Mouse (Mus musculus) gastrocnemius, postnatal 25 days (tissue): ENCODE results near the gene Dlg4. TPM values are rescaled to one million over a fixed set of nuclear protein-coding genes. Genes with fewer than 3 reads are reported as not detected.

ENCODE experiments used
- microRNA-seq, 2 experiments: library from miRNA; unstranded; fragments of <30 nt; microRNA quantifications; one replicate each; pipeline ENCODE4 v1.2.0; 2021; ENCODE audit warnings: borderline replicate concordance in 2 of 2
- total RNA-seq, 2 experiments: library from RNA; stranded (reverse); gene quantifications; 1 replicate in 1 of 2; 2 replicates in 1 of 2; pipeline ENCODE4 v1.2.3; 2021

Gene Dlg4
- total RNA-seq, 2 experiments from 2014 or later: 5.6 to 6.9 TPM

Small RNA genes within 50 kb of the gene (microRNA-seq; reads per million reads assigned to microRNA genes)
- gene Gm44349 (0 reads per million in 2 experiments), gene Mir324 (728 to 785 reads per million in 2 experiments)

Other genes with a start within 250 kb of the Dlg4 start
- gene Chrnb1, start 221.0 kb upstream of the Dlg4 start, total RNA-seq: 10 to 100 TPM; 36.2 to 53.1 TPM
- gene Fgf11, start 215.1 kb upstream of the Dlg4 start, total RNA-seq: 1 to 10 TPM; 6.3 to 6.7 TPM
- gene Tmem102, start 211.3 kb upstream of the Dlg4 start, total RNA-seq: under 1 TPM; 0.18 to 0.35 TPM
- not detected for gene Gm39566, start 201.6 kb upstream of the Dlg4 start, total RNA-seq
- gene Spem2, start 198.5 kb upstream of the Dlg4 start, total RNA-seq: not detected
- gene Spem1, start 194.8 kb upstream of the Dlg4 start, total RNA-seq: not detected
- 1 to 10 TPM; 3.1 to 3.9 TPM for gene Nlgn2, start 179.2 kb upstream of the Dlg4 start, total RNA-seq
- 100 to 1,000 TPM; 126 to 144 TPM for gene Tmem256, start 178.4 kb upstream of the Dlg4 start, total RNA-seq
- gene Plscr3, start 170.6 kb upstream of the Dlg4 start, total RNA-seq: 10 to 100 TPM; 10.8 to 13.7 TPM
- under 1 TPM in 1 of 2 experiments, not detected in 1; 0.11 TPM for gene Tnk1, start 158.2 kb upstream of the Dlg4 start, total RNA-seq
- not detected for gene Tmem95, start 138.9 kb upstream of the Dlg4 start, total RNA-seq
- 1 to 10 TPM; 1.7 to 2.2 TPM for gene Kctd11, start 135.5 kb upstream of the Dlg4 start, total RNA-seq
- gene Acap1, start 121.4 kb upstream of the Dlg4 start, total RNA-seq: under 1 TPM; 0.26 to 0.38 TPM
- gene 2810408A11Rik, start 116.0 kb upstream of the Dlg4 start, total RNA-seq: not detected
- 10 to 100 TPM; 25.4 to 26.0 TPM for gene Neurl4, start 115.9 kb upstream of the Dlg4 start, total RNA-seq
- 10 to 100 TPM; 34.6 to 35.2 TPM for gene Gps2, start 103.1 kb upstream of the Dlg4 start, total RNA-seq
- gene Eif5a, start 95.0 kb upstream of the Dlg4 start, total RNA-seq: 100 to 1,000 TPM; 417 to 422 TPM
- 10 to 100 TPM; 10.4 to 10.9 TPM for gene Ybx2, start 81.1 kb upstream of the Dlg4 start, total RNA-seq
- gene Slc2a4, start 68.8 kb upstream of the Dlg4 start, total RNA-seq: 100 to 1,000 TPM; 306 to 340 TPM
- gene Cldn7, start 52.2 kb upstream of the Dlg4 start, total RNA-seq: under 1 TPM in 1 of 2 experiments, not detected in 1; 0.91 TPM
- gene Ctdnep1, start 35.8 kb upstream of the Dlg4 start, total RNA-seq: 100 to 1,000 TPM; 195 to 205 TPM
- gene Elp5, start 34.4 kb upstream of the Dlg4 start, total RNA-seq: 10 to 100 TPM; 37.0 to 44.2 TPM
- gene Gabarap, start 25.8 kb upstream of the Dlg4 start, total RNA-seq: 100 to 1,000 TPM; 148 to 170 TPM
- gene Phf23, start 21.2 kb upstream of the Dlg4 start, total RNA-seq: 10 to 100 TPM; 15.0 to 16.1 TPM
- gene Dvl2, start 16.3 kb upstream of the Dlg4 start, total RNA-seq: 1 to 10 TPM; 3.7 to 4.1 TPM
- 100 to 1,000 TPM; 342 to 380 TPM for gene Acadvl, start 1.5 kb upstream of the Dlg4 start, total RNA-seq
- not detected for gene Asgr1, start 37.1 kb downstream of the Dlg4 start, total RNA-seq
- not detected for gene Asgr2, start 75.7 kb downstream of the Dlg4 start, total RNA-seq
- gene Mgl2, start 113.4 kb downstream of the Dlg4 start, total RNA-seq: 1 to 10 TPM; 2.5 to 3.6 TPM
- gene Clec10a, start 139.3 kb downstream of the Dlg4 start, total RNA-seq: 1 to 10 TPM; 1.3 to 4.3 TPM
- gene Slc16a11, start 195.8 kb downstream of the Dlg4 start, total RNA-seq: not detected
- gene Slc16a13, start 204.1 kb downstream of the Dlg4 start, total RNA-seq: under 1 TPM; 0.10 to 0.88 TPM
- 1 to 10 TPM; 4.1 to 6.2 TPM for gene Bcl6b, start 212.9 kb downstream of the Dlg4 start, total RNA-seq
- gene 0610010K14Rik, start 221.0 kb downstream of the Dlg4 start, total RNA-seq: 10 to 100 TPM; 26.9 to 36.2 TPM
- gene Gm21988, start 222.9 kb downstream of the Dlg4 start, total RNA-seq: 1 to 10 TPM; 2.4 to 3.0 TPM
- gene Rnasek, start 222.9 kb downstream of the Dlg4 start, total RNA-seq: 100 to 1,000 TPM in 1 of 2 experiments, 10 to 100 TPM in 1; 96.1 to 126 TPM
- under 1 TPM; 0.67 to 0.80 TPM for gene Alox12, start 238.4 kb downstream of the Dlg4 start, total RNA-seq